Mouse (Mus musculus): ENCODE results near the gene Gcm2. TPM values are rescaled to one million over a fixed set of nuclear protein-coding genes. Genes with fewer than 3 reads are reported as not detected.

Gene Gcm2
- polyA plus RNA-seq (2012; rRNA removed): not detected in 2 replicates

DNA sequence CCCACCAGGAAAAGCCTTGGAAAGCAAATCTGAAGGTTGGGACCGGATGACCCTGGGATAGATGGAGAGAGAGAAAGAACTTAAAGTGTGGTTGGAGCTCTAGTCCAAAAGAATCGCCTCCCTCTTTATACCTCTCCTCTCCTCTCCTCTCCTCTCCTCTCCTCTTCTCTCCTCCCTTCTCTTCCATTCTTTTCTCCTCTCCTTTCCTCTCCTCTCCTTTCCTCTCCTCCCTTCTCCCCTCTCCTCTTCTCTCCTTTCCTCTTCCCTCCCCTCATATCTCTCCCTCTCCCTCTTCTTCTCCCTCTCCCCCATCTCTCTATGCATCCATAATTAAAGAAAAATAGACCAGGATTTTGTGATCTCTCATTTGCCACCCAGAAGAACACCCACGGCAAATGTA, at the start of gene Gcm2:
Gene Gcm2, minus strand, starts transcription at position 101 of the 400 bp plus-strand sequence.
- WGBS: 67% methylated on average over 3 of the region's 3 CpGs
- DNase-seq (ENCODE audit: low read depth, low spot score): no peak

DNA sequence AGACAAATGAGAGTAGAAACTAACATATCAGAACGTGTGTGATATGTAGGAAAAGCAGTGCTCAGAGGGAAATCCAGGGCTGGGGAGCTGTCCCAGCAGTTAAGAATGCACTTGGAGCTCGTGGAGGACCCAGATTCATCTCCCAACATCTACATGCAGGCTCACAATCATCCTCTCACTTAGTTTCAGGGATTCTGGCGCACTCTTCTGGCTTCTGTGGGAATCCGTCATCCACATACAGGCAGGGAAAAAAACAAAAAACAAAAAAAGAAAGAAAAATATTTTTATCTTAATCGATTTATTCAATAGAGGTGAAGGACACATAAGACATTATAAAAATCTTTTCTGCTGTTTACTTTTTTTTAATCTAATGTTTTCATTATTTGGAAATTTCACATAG, 47.6 kb upstream of the Gcm2 start:
- 56% methylated on average over 5 of the region's 5 CpGs for WGBS
- no peak for DNase-seq (ENCODE audit: low read depth, low spot score)

DNA sequence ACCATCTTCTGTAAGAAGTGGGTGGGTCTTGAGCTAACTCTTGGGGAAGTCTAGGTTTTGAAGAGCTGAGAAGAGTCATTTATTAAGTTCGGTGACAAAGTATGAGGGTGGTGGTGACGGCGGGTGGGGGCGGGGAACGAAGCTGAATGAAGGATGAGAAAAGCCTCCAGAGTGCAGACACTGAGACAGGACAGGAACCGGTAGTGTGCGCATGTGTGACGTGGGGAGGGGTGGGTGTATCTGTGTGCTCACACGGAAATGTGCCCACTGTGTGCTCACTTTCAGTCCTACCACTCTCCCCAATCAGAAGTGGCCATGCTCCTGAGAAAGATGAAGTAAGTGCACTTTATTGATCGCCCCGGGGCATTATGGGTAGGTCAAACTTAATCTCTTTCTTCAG, 42.3 kb upstream of the Gcm2 start:
- DNase-seq (ENCODE audit: low read depth, low spot score): no peak
- 80% methylated on average over 11 of the region's 11 CpGs for WGBS

DNA sequence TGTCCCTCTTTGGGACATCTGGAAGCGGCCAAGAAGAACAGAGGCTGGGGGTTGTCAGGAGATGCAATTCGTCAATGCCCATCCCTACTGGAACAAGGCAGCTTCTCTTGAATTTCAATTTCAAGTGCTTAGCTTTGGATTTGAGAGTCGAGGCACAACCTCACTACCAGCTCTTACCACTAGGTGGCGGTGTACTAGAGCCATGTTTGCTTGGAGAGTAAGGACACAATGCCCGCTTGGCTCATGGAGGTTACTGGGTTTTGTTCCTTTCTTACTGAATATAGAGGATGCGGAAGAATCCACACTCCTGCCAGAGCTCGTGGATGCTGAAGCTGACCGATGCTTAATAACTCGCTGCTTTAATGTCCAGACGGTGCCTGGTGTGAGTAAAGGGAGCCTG, 35.4 kb upstream of the Gcm2 start:
- peak; percentile 13 for DNase-seq (ENCODE audit: low read depth, low spot score)
- WGBS: 70% methylated on average over 10 of the region's 10 CpGs

DNA sequence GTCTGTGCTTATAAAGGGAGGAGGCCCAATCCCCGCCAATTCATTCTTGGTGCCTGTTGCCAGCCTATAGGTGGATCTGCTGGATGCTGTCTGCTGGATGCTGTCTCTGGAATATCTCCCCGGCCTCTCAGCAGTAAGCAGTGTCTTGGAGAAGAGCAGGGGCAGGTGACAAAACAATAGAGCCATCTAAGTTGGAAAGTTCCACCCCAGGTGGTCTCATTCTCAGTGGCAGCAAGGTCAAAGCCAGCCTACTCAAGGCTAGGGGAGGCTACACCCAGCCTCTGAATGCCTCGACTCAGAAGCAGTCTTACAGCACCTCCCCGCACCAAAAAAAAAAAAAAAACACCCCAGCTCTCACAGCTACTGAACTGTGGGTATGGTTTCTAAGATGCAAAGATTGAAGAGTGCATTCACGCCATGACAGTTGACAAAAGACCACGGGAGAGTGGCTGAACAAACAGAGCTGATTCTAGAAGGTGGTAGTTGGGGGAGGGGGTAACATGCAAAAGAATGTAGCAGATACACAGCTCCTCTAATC, 34.7 kb upstream of the Gcm2 start:
- DNase-seq (ENCODE audit: low read depth, low spot score): no peak
- WGBS: 63% methylated on average over 6 of the region's 6 CpGs

DNA sequence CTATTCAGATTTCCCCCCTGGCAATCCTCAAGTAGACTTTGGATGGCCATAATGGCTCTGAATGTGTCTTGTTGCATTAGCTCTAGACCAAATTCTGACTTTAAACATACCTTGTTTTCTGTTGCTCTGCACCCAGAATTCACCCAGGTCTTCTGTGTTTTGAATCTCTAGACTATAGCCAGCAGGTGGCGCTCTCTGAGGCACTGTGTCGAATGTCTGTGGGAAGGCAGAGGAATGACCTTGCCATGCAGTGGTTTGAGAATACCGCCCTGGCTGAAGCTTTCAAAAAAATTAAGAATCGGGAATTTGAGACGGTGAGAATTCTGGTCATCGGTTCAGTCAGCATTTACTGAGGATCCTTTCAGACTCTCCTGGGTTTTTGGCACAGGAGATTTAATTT, 24.1 kb upstream of the Gcm2 start:
- DNase-seq (ENCODE audit: low read depth, low spot score): peak; percentile 43
- whole genome bisulfite sequencing: 6% methylated on average over 6 of the region's 6 CpGs

DNA sequence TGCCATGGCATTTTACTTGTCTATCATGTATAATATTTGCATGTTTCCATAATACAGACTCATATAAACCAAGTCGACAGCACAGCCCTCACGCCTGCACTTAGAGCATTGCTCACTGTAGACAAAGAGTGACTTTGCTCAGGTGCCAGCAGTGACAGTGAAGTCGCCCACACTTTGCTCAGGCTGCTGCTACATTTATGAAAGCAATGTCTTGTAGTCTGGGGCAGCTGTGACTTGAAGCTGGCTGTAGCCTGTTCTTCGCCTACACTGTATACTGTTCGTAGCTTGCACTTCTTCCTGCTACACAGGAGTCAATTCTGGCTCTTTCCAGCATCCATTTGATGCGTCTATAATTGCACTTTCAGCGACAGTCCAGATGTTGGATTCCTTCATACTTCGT, 18.2 kb upstream of the Gcm2 start:
- DNase-seq (ENCODE audit: low read depth, low spot score): no peak
- 82% methylated on average over 8 of the region's 8 CpGs for WGBS

DNA sequence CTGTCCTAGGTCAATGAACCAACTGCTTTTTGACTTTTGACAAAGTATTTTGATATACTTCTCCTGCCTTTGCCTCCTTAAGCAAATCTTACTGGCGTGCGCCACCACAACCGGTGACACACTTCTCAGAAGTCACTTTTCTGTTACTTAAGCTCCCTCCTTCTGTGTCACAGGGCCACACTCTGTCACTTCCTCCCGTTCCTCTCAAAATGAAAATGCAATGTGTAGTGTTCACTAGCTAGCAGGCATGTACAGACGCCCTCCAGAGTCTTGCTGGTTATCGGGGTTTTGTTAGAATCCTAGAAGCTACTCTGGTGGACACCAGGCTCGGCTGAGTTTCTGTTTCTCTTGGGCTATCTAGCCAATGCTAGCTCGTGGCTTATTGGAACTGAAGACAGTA, 17.5 kb upstream of the Gcm2 start:
- DNase-seq (ENCODE audit: low read depth, low spot score): no peak

DNA sequence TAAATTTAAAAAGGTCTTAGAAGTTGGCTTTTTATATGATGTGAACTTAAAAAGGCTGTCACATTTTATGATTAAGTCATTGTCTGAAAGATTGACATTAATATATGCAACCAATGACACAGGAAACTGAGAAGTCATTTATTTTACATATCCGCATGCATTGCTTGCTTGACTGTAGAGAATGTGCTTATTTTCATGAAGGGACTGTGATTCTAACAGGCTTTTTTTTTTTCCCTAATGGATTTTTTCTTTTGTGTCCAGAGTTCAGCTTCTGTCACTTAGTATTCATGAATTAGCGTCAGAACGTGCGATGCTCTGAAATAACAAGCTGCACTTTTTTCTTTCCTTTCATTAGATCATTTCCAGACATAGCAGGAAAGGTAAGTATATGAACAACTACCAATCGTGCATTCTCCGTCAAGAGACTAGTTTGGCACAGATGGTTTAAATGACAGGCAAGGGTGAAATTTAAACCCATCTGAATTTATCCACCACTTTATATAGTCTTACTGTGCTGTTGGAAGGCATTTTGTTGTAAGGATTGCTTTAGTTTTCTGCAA, 12.9 kb upstream of the Gcm2 start:
- no peak for DNase-seq (ENCODE audit: low read depth, low spot score)
- 91% methylated on average over 6 of the region's 6 CpGs for WGBS

More for the DNA sequence above, 17.5 kb upstream of the Gcm2 start:
- 77% methylated on average over 8 of the region's 8 CpGs for WGBS

DNA sequence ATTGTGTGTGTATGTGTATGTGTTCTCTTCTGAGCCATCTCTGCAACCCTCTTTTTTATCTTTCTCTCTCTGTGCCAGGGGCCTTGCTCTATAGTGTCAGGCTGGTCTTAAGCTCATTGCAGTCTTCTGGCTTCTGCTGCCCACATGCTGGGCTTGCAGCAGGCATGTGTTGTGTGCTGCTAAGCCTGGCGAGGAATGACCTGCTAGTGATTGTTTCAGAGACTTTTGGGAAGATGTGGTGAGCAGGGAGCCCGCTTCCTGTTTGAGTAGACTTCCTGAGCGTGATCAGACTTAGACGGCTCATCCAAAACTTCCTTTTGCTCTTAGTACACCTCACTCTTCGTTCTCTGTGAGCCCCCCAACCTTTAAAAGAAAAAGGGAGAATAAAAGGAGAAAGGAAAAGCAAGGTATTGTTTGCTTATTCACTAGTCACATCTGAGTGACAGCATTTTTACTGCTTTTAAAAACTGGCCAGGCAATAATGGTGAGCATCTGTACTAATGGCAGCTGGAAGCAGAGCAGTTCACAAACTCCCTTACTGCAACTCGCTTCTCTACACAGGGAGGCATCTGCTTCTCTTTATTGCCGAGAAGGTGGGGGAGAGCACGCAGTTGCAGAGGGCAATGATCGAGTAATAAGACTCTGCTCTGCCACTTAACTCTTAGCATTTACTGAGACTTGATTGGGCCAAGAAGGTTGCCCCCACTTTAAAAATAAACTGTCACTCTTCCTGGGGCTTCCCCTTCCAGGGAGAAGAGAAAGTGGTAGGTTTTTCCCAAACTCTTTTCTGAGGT, 8.5 kb upstream of the Gcm2 start:
- DNase-seq (ENCODE audit: low read depth, low spot score): no peak
- WGBS: 23% methylated on average over 9 of the region's 9 CpGs

DNA sequence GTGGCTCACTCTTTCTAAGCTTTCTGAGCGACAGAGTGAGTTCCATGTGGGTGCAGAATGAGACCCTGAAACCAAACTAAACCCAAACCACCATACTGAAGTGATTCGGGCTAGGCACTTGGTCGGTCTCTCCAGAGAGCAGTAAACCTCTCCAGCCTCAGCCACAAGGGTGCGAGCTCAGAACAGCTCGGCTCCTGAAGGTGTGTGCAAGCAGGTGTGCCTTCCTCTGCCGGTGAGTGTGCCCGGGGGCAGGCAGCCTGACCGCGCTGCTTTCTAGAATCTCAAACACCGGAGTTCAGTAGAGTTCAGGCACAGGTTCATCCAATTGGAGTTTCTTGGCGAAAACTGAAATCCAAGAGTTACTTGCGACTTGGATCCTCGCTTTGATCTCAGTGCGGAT, 3.1 kb upstream of the Gcm2 start, which contains the start of gene Sycp2l:
Gene Sycp2l, plus strand, starts transcription at position 368 of the 400 bp plus-strand sequence.
- DNase-seq (ENCODE audit: low read depth, low spot score): no peak
- 19% methylated on average over 14 of the region's 14 CpGs for WGBS

DNA sequence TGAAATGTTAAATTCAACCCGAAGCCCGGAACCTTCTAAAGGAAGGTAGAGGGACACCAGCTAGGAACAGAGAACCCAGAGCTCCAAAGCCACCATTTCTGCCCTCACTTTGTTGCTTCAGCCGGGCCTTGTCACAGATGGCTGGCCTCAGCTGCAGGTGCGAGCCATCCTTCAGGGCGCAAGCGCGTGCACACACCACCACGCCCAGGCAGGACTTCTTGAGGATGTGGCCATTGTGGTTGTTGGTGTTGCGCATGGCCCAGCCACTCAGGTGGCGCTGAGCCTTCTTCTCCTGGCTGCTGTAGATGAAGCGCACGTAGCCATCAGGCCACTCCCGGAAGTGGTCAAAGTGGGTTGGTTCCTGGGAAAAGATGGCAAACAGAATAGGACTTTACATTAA, 5.3 kb downstream of the Gcm2 start:
- no peak for DNase-seq (ENCODE audit: low read depth, low spot score)
- WGBS: 92% methylated on average over 13 of the region's 13 CpGs

DNA sequence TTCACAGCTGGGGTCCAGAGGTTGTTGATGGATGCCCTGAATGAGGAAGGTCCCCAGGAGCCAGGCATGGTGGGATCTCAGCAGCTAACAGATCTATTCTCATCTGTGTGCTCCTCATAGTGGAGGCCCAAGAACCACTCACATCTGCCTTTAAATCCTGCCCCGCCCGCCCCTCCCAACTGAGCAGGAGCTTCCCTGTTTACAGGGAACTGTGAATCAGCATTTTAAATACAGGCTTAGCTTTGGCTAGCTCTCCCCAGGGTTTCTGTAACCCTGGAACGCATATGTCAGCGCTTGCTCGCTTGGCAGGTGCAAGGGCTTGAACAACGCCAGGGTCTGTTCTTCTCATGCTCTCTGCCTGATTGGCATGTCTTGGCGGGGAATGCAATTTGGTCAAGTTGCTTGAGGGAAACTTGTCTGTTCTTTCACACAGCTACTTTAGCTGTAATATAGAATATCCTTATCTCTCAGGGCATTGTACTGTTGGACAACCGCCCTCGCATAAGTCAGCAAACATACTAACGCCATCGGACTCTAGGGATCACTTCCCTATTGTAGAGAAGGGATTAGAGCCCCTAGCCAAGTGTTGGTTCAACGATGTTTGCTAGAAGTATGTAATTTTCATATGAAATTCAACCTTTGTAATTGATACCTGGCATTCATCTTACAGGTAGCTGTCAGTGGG, 6.9 kb downstream of the Gcm2 start:
- 37% methylated on average over 12 of the region's 12 CpGs for WGBS
- DNase-seq (ENCODE audit: low read depth, low spot score): no peak

DNA sequence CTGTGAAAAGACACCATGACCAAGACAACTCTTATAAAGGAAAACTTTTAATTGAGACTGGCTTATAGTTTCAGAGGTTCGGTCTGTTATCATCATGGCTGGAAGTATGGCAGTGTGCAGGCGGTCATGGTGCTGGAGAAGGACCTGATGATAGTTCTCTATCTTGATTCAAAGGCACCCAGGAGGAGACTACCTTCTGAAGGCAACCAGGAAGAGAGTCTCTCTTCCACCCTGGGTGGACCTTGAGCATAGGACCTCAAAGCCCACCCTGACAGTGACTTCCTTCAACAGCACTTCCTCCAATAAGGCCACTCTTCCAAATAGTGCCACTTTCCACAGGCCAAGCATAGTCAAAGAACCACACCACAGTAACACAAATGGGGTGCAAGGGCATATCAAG, 10.8 kb downstream of the Gcm2 start:
- WGBS: 94% methylated on average over 2 of the region's 2 CpGs
- no peak for DNase-seq (ENCODE audit: low read depth, low spot score)

DNA sequence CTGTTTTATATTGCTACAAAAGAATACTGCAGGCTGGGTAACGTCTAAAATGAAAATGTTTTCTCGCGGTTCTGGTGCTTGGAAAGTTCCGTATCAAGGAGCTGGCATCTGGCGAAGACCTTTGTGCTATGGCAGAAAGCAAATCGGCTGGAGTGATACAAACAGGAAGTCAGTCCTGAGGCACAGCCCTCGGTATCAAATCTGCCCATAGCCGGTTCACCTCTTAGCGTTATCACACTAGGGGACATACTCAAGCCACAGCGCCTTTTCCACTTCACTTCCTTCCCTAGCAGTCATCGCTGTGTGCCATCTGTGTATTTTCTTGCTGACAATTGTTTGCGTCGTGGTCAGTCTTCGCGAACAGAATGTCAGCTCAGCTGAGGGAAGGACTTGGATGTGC, 12.5 kb downstream of the Gcm2 start:
- 80% methylated on average over 15 of the region's 15 CpGs for WGBS
- no peak for DNase-seq (ENCODE audit: low read depth, low spot score)

DNA sequence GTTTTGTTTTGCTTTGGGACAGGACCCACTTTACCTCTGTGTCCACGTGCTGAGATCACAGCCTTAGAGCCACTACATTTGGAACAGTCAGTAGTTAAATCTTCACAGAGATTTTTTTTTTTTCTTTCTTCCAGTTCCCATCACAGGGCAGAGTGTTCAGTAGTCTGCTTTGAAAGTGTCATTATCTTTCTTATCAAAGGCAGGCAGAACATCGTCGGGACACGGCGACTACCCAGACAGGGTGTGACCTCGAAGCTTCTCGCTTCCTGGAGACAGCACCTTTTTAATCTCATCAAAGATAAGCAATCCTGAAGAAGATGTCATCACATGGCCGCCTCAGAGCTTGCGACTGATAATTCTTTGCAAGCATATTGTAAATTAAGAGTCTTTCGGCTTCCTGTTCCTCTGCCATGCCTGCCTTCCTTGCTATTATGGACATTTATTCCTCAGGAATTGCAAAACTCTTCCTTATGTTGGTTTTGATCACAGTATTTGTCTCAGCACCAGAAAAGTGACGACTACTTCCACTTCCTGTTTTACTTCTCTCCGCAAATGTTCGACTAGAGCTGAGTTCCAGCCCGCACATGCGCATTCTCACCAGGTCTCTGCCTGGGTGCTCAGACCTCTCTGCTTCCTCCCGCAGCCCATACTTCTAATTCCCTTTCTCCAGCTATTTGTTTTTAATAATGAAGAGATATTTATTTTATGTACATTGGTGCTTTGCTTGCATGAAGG, 13.3 kb downstream of the Gcm2 start:
- DNase-seq (ENCODE audit: low read depth, low spot score): no peak
- WGBS: 46% methylated on average over 16 of the region's 16 CpGs

DNA sequence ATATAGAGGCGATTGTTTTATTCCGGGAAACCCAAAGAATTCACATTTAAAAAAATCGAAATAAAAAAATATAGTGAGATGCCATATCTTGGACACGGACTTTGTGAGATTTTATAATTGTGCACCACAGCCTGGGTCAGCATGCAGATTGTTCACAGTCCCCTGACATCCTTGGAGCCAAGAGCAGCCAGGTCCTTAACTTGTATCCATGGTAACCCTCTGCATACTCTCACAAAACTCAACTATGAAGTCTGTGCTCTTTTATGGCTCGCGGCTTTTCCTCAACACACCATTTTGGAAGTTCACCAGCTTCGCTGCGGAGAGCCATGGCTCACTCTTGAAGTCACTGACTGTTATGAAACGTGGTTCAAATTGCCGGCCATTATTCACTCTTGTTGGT, 16.7 kb downstream of the Gcm2 start:
- DNase-seq (ENCODE audit: low read depth, low spot score): no peak
- WGBS: 76% methylated on average over 10 of the region's 10 CpGs

DNA sequence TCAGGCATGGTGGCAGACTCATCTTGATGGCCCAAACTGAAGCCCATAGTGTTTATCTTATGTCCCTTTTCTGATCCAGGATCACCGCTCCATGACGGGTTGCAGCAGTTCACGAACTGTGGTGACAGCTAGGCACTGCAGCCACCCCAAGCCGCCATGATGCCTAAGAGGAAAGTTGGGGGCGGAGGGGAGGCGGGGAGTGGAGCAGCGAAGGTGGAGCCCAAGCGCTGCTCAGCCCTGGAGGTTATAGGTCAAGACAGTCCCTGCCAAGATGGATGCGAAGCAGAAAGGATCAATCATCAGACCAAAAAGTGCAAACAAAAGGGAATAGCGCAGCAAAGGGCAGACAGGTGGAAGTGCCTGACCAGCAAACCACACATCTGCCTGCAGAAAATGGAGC, 19.6 kb downstream of the Gcm2 start:
- WGBS: 32% methylated on average over 10 of the region's 10 CpGs
- DNase-seq (ENCODE audit: low read depth, low spot score): no peak

DNA sequence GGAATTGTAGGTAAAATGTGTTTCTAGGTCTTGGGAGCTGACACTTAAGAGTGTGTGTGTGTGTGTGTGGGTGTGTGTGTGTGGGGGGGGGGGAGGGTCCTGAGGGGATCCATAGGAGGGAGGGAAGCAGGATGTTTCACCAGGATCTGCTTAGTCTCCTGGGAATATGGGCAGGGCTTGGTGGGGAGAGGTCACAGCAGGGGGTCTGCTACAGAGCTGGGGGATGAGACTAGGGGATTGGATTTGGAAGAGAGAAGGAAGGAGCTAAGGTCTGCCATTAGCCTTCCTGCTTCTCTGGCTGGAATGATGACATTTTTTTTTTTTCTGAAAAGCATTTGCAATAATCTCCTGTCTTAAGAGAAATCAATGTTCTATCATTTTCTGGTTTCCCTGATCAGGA, 22.1 kb downstream of the Gcm2 start:
- no peak for DNase-seq (ENCODE audit: low read depth, low spot score)

DNA sequence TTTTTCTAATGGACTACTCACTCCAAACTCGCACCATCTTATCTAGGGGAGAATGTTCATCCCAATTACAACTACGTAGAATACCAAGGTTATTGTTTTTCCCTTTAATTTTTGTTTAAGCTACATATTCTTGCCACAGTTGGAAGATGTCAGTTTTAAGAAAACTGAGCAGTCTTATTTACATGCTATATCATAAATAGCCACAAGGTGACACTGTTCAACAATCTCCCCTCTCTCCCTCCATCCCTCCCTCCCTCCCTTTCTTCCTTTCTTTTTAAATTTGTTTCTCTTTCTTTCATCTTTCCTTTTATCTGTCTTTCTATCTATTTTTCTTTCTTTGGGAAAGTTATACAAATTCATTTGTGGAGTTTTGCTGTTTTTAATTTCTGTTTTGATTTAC, 25.7 kb downstream of the Gcm2 start:
- no peak for DNase-seq (ENCODE audit: low read depth, low spot score)
- WGBS: 14% methylated on average over 2 of the region's 2 CpGs
